Mouse (Mus musculus) CD4-positive helper T cell, adult 2 months (primary cell): ENCODE measurements around the gene Gnai1.
"Not testable (repeated sequence)": the region's sequence is repeated elsewhere in the genome, so short reads cannot be mapped to it uniquely, and the experiment has no call there.

ENCODE experiments used
- DNase-seq: peaks from one replicate; pipeline ENCODE4 v3.0.0-alpha.2; 2012; ENCODE audit warnings: low read depth, missing footprints, low spot score

Gene Gnai1

GRCm38 (mm10) chr5:18360281-18360819 lies at the start of gene Gnai1:
Gene Gnai1 (minus strand): TSS chr5:18360355.
- DNase-seq = peak; percentile 3

GRCm38 (mm10) chr5:18367864-18368263 lies 7.7 kb upstream of the Gnai1 start:
- DNase-seq = no peak

GRCm38 (mm10) chr5:18365460-18365859 lies 5.3 kb upstream of the Gnai1 start:
- DNase-seq = no peak

- DNase-seq = no peak
Measured at GRCm38 (mm10) chr5:18360956-18361355, 801 bp upstream of the Gnai1 start.

- DNase-seq = peak; percentile 3
Measured at GRCm38 (mm10) chr5:18359376-18360280, 527 bp downstream of the Gnai1 start.

- DNase-seq = no peak
Measured at GRCm38 (mm10) chr5:18358778-18359177, 1.4 kb downstream of the Gnai1 start.

GRCm38 (mm10) chr5:18358191-18358590 lies 2.0 kb downstream of the Gnai1 start:
- DNase-seq = no peak

GRCm38 (mm10) chr5:18347297-18347696 lies 12.9 kb downstream of the Gnai1 start:
- DNase-seq = no peak

GRCm38 (mm10) chr5:18343455-18344142 lies 16.6 kb downstream of the Gnai1 start:
- no peak for DNase-seq

- no peak for DNase-seq
Measured at GRCm38 (mm10) chr5:18342765-18343454, 17.2 kb downstream of the Gnai1 start.

- DNase-seq = not testable (repeated sequence)
Measured at GRCm38 (mm10) chr5:18341876-18342275, 18.3 kb downstream of the Gnai1 start.

GRCm38 (mm10) chr5:18332256-18332655 lies 27.9 kb downstream of the Gnai1 start:
- no peak for DNase-seq

GRCm38 (mm10) chr5:18330726-18331125 lies 29.4 kb downstream of the Gnai1 start:
- no peak for DNase-seq

GRCm38 (mm10) chr5:18326159-18326558 lies 34.0 kb downstream of the Gnai1 start:
- no peak for DNase-seq

GRCm38 (mm10) chr5:18323534-18323933 lies 36.6 kb downstream of the Gnai1 start:
- DNase-seq = no peak

- no peak for DNase-seq
Measured at GRCm38 (mm10) chr5:18321661-18322060, 38.5 kb downstream of the Gnai1 start.

GRCm38 (mm10) chr5:18318846-18319245 lies 41.3 kb downstream of the Gnai1 start:
- no peak for DNase-seq

- DNase-seq = no peak
Measured at GRCm38 (mm10) chr5:18307229-18307804, 52.8 kb downstream of the Gnai1 start.

GRCm38 (mm10) chr5:18296584-18296983 lies 63.6 kb downstream of the Gnai1 start:
- no peak for DNase-seq

- DNase-seq = no peak
Measured at GRCm38 (mm10) chr5:18292744-18293143, 67.4 kb downstream of the Gnai1 start.

- DNase-seq = no peak
Measured at GRCm38 (mm10) chr5:18289530-18289929, 70.6 kb downstream of the Gnai1 start.
